Mouse (Mus musculus) regulatory T cell (primary cell): ENCODE data around the gene Tmem238.

ENCODE experiments used
- in situ Hi-C: fragments of 300-600 bp; cut with MboI, MseI; formaldehyde crosslinking; loops from one replicate; pipeline ENCODE4 v1.15.1; 2025; ENCODE audit warnings: high pct_unique_total_duplicates

Gene Tmem238

DNA sequence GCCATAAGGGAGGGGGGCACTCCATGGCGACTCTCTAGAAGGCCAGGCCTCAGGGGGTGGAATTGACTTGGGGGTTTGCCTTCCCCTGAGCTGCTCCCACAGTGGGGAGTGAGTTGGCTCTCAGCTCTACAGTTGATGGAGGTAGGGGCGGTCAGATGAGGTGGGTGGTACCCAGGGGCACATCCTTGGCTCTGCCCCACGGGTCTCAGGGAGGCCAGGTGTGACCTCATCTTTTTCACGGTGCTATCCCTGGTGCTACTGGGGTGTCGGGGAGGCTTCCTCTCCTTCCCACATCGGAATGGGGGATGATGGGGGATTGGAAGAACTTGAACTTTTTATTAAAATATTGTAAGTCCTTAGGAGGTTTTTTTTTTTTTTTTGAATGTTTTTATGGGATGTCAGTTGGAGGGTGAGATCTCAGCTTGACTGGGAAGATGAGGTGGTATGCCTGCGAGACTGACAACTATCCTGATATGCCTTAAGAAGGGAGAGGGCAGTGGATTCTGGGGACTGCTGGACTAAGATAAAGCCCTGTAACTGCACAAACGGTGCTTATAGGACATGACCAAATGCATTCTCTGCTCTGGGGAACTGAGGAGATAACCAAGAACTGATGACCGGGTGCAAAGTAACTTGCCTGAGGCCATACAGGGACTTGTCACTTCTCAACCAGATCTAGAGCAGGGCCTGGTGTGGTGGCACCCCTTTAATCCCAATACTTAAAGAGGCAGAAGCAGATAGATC is 42.1 kb downstream of the Tmem238 start:
- in situ Hi-C loops: no loop called here

DNA sequence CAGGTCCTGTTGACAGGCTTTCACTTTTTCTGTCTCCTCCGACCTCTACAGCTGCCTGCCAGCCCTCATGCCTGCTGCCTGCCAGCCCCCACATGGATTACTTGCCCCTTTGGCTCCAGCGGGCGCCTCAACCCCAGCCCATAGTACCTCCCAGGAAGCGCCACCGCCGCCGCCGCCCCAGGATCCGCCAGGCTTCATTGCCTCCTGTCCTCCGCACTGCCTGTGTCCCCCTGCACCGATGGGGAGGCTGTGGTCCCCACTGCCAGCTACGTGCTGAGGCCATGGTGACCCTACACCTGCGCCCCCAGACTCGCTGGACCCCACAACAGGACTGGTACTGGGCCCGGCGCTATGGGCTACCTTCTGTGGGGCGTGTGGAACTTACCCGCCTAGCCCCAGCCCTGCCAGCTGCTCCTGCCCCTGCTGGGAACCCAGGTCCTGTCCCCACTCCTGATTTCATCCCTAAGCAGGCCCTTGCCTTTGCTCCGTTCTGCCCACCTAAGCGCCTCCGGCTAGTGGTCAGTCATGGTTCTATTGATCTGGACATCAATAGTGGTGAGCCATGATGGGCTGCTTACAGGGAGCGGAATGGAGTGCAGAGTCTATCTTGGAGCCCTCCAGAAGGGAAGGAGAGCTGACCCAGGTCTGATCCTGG is 43.0 kb downstream of the Tmem238 start:
- in situ Hi-C loops: no loop called here

DNA sequence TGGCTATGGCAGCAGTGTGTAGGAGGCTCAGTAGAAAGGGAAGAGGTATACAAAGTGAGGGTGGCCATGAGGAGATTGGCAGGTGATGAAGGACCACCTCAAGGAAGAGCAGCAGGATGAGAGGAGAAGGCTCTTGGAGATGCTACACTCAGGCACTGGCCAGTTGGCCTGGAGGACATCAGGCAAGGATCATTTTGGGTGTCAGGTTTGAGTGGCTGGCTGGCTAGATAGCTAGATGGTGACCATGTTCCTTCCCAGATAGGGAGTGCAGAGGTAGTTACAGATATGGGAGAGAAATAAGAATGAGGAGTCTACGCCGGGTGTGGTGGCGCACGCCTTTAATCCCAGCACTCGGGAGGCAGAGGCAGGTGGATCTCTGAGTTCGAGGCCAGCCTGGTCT is 44.6 kb downstream of the Tmem238 start:
- in situ Hi-C loops: no loop called here

DNA sequence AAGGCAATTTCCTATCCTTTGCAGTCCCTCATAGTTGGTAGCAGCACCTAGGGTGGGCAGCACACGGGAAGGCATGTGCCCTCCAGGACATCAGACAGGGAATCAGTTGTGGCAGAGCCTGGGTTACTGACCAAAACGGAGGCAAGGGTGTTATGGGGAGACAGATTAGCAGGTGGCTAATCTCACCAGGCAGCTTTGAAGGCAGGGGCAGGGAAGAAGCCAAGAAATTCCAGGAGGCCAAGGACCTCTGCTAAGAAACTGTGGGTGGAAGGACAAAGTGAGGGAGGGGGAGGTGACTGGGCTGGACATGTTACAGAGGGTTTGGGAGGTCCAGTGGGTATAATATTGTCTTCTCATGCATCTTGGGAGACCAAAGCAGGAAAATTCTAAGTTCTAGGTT is 46.1 kb downstream of the Tmem238 start:
- in situ Hi-C loops: no loop called here

DNA sequence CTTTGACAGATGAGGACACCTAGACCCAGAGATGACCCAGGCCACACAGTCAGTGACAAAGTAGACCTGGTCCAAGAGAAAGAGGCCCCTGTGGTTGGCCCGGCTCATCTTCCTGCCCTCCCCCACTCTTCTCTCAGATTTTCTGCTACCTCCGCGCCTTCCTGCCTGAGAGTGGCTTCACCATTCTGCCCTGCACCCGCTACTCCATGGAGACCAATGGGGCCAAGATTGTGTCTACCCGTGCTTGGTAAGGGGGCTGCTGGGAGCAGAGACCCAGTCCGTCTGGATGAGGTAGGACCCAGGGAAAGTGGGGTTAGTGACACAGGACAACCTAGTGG is 47.0 kb downstream of the Tmem238 start:
- in situ Hi-C loops: no loop called here

DNA sequence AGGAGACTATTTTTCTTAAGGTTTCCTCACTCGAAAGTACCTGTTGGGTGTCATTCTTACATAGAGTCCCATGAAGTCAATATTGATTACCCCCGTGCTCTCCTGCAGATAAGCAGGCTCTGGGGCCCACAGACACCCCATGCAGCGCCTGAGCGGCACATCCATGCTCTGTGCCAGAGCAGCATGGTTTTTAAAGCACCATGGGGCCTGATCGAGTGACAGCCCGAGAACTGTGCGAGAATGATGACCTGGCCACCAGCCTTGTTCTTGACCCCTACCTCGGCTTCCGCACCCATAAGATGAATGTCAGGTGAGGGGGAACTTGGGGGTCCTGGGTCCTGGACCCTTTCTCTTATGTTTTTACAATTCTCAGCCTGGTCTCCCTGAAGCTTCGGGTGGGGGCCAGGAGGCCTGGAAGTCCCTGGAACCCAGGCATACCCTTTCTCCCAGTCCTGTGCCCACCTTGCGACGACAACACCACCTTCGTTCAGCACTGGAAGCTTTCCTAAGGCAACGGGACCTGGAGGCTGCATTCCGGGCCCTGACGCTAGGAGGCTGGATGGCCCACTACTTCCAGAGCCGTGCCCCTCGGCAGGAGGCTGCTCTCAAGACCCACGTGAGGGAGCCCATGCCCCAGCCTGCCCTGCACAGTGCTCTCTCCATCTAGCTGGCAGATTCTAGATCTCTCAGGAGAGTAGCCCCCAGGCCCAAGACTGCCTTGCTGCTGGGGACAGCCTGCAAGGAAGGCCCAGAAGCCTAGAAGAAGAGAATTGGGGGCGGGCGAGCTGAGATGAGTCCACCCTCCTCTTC is 47.6 kb downstream of the Tmem238 start:
- in situ Hi-C loops: no loop called here

DNA sequence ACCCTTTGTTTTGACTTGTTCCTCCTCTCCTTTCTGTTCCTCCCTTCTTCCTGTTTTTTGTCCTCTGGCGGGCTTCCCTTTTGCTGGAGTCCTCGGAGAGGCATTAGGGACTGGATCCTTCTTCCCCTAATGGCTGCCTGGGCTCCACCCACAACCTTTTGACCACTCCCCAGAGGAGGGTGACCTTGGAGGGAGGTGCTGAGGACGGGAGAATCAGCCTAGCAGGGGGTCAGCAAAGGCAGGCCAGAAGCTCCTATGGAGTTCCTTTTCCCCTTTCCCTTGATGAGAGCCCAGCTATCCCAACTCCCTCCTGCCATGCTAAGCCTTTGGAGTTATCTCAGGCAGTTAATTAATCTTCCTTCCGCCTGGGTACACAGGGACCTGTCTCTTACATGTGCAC is 48.3 kb downstream of the Tmem238 start:
- in situ Hi-C loops: no loop called here

DNA sequence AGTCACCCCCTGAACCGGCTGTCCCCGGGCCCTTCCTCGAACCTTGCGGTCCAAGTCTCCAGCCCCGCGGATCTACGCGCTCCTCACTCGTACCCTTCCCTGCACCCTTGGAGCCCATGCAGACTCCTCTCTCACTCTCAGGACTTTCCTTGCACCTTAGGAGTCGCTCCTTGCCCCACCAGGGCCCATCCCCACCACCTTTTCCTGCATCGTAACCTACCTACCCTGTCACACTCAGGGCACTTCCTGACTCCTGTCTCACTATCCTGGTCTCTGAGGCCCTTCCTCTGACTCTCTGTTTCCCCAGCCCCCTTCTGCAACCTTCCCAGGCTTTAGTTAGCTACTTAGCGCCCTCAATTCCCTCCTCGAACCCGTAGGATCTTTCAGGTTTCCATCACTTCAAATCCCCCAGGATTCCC is 49.1 kb downstream of the Tmem238 start:
- in situ Hi-C loops: no loop called here

DNA sequence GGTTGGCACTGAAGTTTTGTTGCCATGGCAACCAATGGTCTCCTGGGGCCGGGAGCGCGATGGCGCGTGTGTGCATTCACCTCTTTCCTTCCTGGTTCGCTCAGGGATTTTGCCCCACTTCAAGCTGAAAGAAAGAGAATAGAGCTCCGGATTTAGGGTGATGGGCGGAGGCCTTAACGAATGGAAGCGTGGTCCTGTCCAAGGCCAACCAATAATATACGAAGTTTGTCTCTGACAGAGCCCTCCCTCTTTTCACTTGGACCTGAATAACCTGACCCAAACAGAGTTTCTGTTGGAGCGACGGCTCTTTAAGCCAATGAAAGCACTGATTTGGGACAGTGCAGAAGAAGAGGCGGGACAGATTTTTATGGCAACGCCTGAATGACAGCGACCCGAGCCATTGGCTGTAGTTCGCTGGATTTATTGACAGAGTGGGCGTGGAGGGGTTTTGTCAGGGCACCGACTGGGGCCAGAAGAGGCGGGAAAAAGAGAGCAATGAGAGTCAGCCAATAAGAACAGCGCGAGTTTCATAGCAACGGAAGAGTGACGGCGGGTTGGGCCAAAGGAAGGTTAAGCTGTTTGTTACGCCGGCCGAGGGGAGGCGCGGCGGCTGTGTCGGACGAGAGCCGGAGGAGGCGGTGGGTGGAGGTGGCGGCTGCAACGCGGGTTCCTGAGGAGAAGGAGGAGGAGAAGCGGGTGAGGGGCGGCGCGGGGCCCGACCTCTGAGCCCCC is 49.7 kb downstream of the Tmem238 start, which contains the start of gene Kmt5c:
Gene Kmt5c, plus strand, starts transcription at position 572 of the 732 bp plus-strand sequence.
- in situ Hi-C loops: no loop called here

DNA sequence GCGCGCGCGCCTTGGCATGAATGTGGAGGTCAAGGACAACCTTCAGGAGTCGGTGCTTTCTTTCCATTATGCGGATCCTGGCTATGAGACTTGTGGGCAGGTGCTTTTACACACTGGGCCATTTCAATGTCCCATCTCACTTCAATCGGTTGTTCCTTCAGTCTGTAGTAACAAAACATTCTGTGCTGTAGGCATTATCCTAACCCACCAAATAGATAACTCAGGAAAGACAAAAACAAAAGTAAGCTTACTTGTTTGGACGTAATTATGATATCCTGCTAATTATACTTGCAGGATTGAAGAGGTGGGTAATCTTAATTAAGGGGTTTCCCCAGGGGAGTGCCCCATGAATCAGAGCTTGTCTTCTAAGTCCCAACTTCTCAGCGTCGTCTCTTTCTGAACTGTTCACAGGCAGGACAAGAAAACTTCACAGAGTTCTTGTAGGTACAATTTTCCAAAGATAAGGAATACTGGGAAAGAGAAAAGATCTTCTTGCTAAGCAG is 50.4 kb downstream of the Tmem238 start:
- in situ Hi-C loops: no loop called here
